Mouse (Mus musculus) kidney, adult 9 months (tissue): ENCODE measurements at regions not wholly inside any gene's neighbourhood (a gene's known extent, or its start where the extent isn't known, plus 50 kb on each side); places are given as distances from the start of the nearest gene placed in this dataset.

Experiments
- DNase-seq: peaks from one replicate; pipeline ENCODE4 v3.0.0; 2022

GRCm38 (mm10) chr6:99884755-99885154 lies 158.6 kb upstream of the Prok2 start:
- no peak for DNase-seq

GRCm38 (mm10) chr6:99884054-99884453 lies 157.9 kb upstream of the Prok2 start:
- DNase-seq = no peak

- no peak for DNase-seq
Measured at GRCm38 (mm10) chr6:99881606-99882005, 155.4 kb upstream of the Prok2 start.

DNA sequence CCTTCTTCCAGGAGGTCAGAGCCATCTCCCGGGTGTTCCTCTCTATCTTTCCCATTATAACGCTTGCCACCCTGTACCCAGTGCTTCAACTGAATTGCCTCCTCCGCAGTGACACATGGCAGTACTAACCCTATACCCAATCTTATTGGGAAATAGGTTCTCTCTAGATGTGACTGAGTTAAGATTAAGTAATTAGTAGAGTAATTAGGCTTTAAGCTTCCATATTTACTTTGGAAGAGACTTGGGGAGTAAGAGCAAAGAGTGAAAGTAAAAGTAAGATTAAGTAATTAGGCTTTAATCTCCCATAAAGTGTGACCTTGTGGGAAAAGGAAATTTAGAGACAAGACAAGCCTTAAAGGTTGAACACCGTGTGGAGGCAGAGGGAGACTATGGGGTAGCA lies 148.7 kb upstream of the Prok2 start:
- DNase-seq = no peak

GRCm38 (mm10) chr6:99874029-99874428 lies 147.8 kb upstream of the Prok2 start:
- no peak for DNase-seq

DNA sequence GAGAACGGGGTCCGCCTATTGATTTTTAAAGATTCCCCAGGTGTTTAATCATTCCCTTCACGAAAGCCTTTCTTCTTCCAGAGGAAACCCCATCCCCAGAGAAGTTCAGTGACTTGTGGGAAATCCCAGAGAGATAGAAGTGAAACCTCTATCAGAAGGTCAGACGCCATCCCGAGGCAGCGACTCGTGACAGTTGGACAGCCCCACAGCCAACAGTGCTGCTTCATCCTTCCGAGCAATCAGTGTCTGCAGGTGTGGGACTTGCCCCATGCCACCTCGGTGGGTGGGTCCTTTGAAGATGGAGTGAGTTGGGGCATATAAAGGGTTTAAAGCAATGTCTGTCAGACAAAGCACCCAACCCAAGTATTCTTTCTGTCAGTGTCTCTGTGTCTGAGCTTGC lies 139.9 kb upstream of the Prok2 start:
- DNase-seq = no peak

GRCm38 (mm10) chr6:99864949-99865348 lies 138.8 kb upstream of the Prok2 start:
- peak; percentile 14 for DNase-seq

DNA sequence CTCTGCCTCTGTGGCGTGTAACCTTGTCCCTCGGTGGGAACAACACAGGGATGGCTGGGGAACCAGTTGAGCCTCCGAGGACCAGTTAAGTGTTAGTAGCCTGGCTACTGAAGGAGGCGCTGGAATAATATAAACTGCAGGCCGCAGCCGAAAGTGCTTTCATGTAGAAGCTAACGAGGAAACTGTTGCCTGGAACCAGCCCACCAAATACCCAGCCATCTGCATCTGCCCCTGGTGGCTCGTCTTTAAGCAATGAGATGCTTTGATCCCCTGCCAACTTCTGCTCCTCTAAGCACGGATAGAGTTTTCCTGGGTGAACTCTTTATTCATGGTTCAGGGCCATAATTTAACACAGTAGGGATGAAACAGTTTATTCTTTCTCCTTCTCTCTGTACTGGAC lies 137.2 kb upstream of the Prok2 start:
- DNase-seq = no peak

DNA sequence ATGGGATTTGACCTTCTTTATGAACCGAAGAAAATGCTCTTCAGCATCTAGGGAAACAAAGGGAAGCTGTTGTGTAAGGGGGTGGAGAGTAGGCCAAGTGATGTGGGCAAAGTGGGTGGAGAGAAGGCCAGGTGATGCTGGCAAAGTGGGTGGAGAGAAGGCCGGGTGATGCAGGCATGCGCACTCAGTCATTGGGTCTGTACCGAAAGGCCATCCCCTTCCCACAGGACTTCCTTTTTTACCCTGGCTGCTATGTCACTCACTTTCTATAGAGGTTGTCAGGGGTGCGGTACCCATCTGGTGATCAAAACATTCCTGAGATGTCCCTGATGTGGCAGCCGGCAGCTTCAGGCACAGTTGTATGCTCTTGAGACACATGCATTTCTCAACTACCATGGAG lies 131.2 kb upstream of the Prok2 start:
- no peak for DNase-seq

DNA sequence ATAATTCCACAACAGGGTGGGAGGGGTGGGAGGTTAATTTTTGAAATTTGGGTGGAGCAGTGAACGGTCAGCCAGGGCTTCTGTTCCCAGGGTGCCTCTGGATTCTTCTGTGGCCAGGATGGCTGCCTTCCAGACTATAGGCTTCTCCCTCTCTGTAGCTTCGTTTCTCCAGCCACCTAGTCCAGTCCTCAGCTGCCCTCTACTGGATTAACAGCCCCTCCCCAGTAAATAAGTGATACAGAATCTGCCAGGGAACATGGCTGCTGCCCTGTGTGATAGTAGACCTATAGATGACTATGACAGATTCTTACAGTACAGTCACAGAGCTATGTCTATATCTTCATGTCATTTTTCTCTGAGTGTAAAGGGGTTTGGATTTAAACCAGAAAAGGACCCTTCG lies 127.5 kb upstream of the Prok2 start:
- DNase-seq = no peak

DNA sequence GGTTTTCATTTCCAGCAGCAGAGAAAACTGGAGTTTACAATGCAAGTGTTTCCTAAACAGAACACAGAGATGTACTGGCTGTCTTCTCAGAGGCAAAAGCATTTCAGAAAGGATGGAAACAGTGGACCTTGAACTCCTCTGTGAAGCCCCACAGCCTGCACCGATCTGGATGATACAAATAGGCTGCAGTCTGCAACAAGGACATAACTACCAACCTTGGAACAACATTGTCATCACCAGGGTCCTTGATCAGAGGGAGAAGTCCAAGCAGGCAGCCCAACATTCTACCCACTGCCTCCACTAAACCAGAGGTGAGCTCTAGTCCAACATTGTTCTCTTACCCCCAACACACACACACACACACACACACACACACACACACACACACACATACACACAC lies 124.5 kb upstream of the Prok2 start:
- DNase-seq = no peak

DNA sequence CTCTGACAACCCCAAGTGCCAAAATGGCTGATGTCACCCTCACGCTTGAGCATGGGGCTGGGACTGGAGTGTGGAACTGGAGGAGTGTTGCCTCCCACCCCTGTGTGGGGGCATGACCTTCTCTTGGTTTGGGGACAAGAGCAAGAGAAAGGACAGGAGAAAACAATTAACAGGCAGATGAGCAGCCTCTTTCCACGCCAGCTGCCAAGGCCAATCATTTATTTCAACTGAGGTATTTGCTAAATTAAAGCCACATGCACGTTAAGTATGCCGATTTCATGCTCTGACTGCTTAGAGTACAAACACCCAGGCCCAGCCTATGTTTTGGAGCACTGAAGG lies 119.3 kb upstream of the Prok2 start:
- DNase-seq = no peak

DNA sequence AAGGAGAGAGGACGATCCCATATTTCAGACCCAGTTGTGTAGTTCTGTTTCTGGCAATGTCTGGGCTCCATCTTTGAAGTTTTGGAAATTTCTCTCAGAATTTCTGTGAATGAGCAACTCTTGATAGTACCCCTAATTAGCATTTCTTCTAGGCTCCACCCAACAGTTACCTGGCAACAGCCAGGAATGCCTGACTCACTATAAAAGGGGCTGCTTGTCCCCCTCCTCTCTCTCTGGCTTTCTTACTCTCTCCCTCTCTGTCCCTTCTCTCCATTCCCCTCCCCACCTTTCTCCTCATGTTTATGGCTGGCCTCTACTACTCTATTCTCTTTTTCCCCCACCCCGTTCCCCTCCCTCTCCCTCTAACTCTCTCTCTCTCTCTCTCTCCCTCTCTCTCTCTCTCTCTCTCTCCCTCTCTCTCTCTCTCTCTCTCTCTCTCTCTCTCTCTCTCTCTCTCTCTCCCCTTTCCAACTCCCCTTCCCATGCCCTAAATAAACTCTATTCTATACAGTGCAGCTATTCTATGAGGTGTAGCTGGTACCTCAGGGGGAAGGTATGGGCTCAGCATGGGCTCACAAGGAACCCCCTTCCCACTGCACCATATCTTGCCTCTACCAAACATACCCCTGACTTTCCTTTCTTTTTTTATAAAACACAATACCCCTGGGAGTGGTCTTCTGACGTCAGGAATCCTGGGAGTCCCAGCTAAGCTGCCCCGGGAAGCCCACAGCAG lies 118.7 kb upstream of the Prok2 start:
- no peak for DNase-seq

DNA sequence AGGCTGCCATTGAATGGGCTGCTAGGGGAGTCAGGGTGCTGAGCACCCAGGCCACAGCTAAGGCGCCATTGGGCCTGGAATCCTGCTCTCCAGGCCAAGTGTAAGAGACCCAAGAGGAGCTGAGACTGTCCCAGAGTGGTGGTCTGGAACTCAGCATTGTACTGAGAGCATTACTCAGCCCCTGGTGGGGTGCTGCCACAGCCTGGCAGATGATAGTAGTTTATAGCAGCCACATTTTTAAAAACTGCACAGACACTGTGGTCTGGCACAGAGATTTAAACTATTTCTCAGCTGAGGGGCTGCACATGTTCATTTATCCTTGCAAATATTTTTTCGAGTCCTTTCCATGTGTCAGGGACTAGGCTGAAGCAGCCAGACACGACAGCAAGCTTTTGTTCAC lies 117.3 kb upstream of the Prok2 start:
- DNase-seq = no peak

DNA sequence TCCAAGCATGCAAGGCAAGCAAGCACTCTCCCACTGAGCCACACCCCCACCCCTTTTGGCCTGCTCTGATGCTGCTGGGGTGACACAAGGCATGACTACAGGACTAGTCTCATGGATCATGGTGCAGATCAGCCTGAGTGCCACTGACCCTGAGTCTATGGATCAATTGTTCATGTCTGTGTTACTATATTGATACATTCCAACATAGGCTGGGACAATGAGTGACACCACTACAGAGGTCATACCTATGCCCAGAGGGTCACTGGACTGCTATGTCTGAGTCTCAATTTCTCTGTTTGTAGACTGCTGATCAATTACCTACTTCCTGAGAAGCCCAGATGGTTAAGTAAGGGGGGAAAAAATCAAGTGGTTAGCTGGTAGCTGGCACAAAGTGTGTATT lies 116.5 kb upstream of the Prok2 start:
- no peak for DNase-seq

DNA sequence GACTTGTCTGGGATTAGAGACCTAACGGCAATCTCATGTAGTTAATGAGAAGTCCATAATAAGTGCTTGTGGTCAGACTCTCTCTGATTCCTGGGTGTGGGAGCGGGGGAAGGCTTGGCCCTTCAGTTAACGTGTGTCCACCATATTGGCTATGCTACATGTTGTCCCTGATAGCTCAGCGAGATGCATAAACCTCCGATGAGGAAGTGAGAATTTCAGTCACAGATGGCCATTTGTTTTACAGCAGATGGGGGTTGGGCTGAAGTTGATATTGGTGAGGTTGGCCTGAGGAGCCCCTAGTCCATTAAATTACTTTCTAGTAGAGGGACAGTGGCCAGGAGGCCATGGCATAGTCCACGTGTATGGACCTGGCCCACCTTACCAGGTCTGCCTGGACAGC lies 114.6 kb upstream of the Prok2 start:
- DNase-seq = no peak

- peak; percentile 38 for DNase-seq
Measured at GRCm38 (mm10) chr6:99833323-99833722, 107.1 kb upstream of the Prok2 start.

GRCm38 (mm10) chr6:99827625-99828024 lies 101.4 kb upstream of the Prok2 start:
- DNase-seq = no peak

DNA sequence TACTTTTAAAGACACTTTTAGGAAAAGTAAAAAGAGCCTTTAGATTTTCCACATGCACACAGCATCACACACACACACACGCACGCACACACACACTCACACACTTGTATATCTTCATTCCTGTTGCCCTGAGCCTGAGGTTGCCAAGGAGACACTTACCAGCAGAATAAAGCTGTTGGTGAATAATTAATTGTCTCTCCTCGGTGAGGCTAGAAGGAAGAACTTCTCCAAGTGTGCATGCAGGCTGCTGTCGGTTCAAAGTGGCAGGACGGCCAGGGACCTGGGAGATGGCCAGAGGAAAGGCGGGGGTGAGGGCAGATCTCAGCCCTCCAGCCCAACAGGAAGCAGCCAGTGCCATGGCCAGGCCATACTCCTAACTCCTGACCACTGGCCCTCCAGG lies 98.6 kb upstream of the Prok2 start:
- DNase-seq = peak; percentile 31

DNA sequence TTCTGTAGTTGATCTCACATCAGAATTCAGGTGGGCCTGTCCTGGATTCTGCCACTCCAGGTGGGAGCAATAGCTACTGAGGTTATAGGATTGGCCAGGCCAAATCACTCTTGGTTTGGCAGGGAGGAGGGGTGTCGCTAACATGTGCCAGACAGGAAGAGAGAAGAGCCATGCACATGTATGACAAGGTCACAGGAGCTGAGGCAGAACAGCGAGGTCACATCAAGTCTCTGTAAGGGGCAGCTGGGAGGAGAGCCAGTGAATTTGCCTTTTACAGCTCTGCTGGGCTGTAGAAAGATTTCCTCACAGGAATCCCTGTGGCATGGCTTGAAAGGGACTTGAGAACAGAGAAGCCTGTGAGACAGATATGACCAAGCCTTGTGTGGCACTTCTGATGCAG lies 96.3 kb upstream of the Prok2 start:
- no peak for DNase-seq

GRCm38 (mm10) chr6:99819255-99819929 lies 93.2 kb upstream of the Prok2 start:
- DNase-seq = no peak

GRCm38 (mm10) chr6:99818486-99818885 lies 92.3 kb upstream of the Prok2 start:
- DNase-seq = no peak

DNA sequence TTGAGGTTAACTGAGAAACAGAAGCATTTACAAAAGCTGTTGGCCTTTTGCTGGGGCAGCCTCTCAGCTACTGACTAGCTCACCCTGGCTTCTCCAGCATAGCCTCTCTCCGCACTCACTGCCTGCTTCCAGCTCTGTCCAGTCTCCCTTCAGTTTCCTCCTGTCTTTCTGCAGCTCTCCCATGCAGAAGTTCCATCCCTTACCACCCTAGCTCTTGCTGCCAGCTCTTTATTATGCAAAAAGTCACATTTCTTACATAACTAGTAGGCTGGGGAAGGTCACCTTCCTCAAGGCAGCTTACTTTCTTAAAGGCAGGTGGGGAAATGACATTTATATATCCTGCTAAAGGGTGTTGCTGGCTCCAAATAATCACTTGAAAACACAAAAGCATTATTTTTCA lies 91.1 kb upstream of the Prok2 start:
- DNase-seq = peak; percentile 38

GRCm38 (mm10) chr6:99813102-99813501 lies 86.9 kb upstream of the Prok2 start:
- DNase-seq = no peak

GRCm38 (mm10) chr6:99811842-99812241 lies 85.7 kb upstream of the Prok2 start:
- no peak for DNase-seq
